18 mouse cellular contexts compared by ENCODE assay signal in the genomic region with DNA sequence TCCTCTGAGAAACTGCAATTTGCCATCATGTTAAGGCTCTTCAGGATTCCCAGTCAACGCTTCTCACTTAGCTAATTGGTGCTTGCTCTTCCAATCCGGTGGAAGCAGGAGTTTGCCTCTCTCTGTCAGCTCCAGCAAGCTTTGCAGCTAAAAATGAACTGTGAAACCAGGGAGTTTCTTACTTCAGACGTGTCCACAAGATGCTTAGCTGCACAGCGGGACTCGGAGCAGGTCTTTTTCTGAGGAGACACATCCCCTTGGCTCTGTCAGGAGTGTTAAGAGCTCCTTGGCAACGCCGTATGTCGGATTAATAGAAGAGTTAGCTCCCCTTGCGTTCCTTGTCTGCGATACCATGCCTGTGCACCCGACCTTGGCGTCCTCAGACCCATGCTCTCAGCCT. TPM values are rescaled to one million over a fixed set of nuclear protein-coding genes. Genes with fewer than 3 reads are reported as not detected.
A peak's percentile ranks its signal among the peaks of the same experiment; 100 is the strongest.
DNase-seq lines count a peak whose midpoint lies in the region; ATAC-seq and TF ChIP-seq lines count a peak whose summit lies in the region.
"Had no signal": no experiment of that assay in that cellular context is flagged by ENCODE, and none has a peak within 500 bp of the region (broad histone marks: within the 10 kb centered on the region; RNA-seq: fewer than 3 reads in every experiment).

No protein-coding gene starts in this region.

- H3K27ac ChIP-seq in heart, embryonic 13.5 days (replicated peaks), result no peak overlapping the region
- H3K27ac ChIP-seq in forebrain, embryonic 13.5 days, result peak overlapping the region; percentile 45
- H3K27ac ChIP-seq in midbrain, embryonic 10.5 days (replicated peaks), result peak overlapping the region; percentile 73
- H3K27ac ChIP-seq: embryonic facial prominence, embryonic 10.5 days; left cerebral cortex, adult 2 months; neural tube, embryonic 13.5 days had no signal

- no peak for ATAC-seq in heart, embryonic 13.5 days (ENCODE audit: extremely low read depth, insufficient number of reproducible peaks, low FRiP score, low TSS enrichment)
- ATAC-seq in forebrain, embryonic 13.5 days, result no peak
- ATAC-seq: inflammation-experienced regulatory T-cells, adult 6 months had no signal

- DNase-seq in heart, adult 8-10 months (ENCODE audit: low spot score), result no peak
- peak; percentile 31 for DNase-seq in midbrain, embryonic 10.5 days (ENCODE audit: low spot score)
- no peak for DNase-seq in neural tube, embryonic 10.5 days (ENCODE audit: extremely low spot score, low spot score)
- no peak for DNase-seq in Muller cell, postnatal 12 days (ENCODE audit: inconsistent ontology term)
- no peak for DNase-seq in T-cell, adult 2 months (ENCODE audit: low spot score)
- DNase-seq: cerebellum, postnatal 14 days; heart, adult 11 months; kidney, postnatal 14 days; thymus, postnatal 4 days had no signal

- H3K9me3 ChIP-seq in heart, embryonic 13.5 days, result no peaks in the 10 kb centered on the region
- no peaks in the 10 kb centered on the region for H3K9me3 ChIP-seq in E14TG2a.4 (ENCODE audit: low read length)
- H3K9me3 ChIP-seq in forebrain, embryonic 13.5 days (replicated peaks), result no peaks in the 10 kb centered on the region
- no peaks in the 10 kb centered on the region for H3K9me3 ChIP-seq in midbrain, embryonic 10.5 days (replicated peaks)
- H3K9me3 ChIP-seq: embryonic facial prominence, embryonic 10.5 days; megakaryocyte, embryonic 14.5 days; neural tube, embryonic 13.5 days had no signal

- H3K4me1 ChIP-seq in heart, embryonic 13.5 days, result peaks cover 2% of the 10 kb centered on the region
- peaks cover 15% of the 10 kb centered on the region for H3K4me1 ChIP-seq in E14TG2a.4 (replicated peaks; ENCODE audit: low read depth, low read length)
- peaks cover 81% of the 10 kb centered on the region for H3K4me1 ChIP-seq in forebrain, embryonic 13.5 days
- H3K4me1 ChIP-seq in midbrain, embryonic 10.5 days, result peaks cover 95% of the 10 kb centered on the region
- H3K4me1 ChIP-seq: megakaryocyte, embryonic 14.5 days had no signal

- 34% methylated on average over 12 of the region's 12 CpGs for WGBS in heart, embryonic 13.5 days
- WGBS in forebrain, embryonic 13.5 days, result 45% methylated on average over 12 of the region's 12 CpGs
- 41% methylated on average over 12 of the region's 12 CpGs for WGBS in midbrain, embryonic 10.5 days

- H3K4me3 ChIP-seq in heart, embryonic 13.5 days, result no peak overlapping the region
- peak overlapping the region; percentile 24 for H3K4me3 ChIP-seq in E14TG2a.4 (replicated peaks; ENCODE audit: low read length)
- H3K4me3 ChIP-seq in forebrain, embryonic 13.5 days, result no peak overlapping the region
- H3K4me3 ChIP-seq in midbrain, embryonic 10.5 days, result peak overlapping the region; percentile 16; the same call in 1 of the 2 replicates
- H3K4me3 ChIP-seq: embryonic facial prominence, embryonic 10.5 days; left cerebral cortex, adult 2 months; megakaryocyte, embryonic 14.5 days; neural tube, embryonic 13.5 days had no signal

- H3K4me2 ChIP-seq in heart, embryonic 13.5 days, result peak overlapping the region; percentile 49
- no peak overlapping the region for H3K4me2 ChIP-seq in forebrain, embryonic 13.5 days
- H3K4me2 ChIP-seq: neural tube, embryonic 13.5 days had no signal

- H3K9ac ChIP-seq in heart, embryonic 13.5 days, result 0 out of 2 replicates have a peak overlapping the region, but pooled peaks have one; percentile 33
- 0 out of 2 replicates have a peak overlapping the region, but pooled peaks have one; percentile 41 for H3K9ac ChIP-seq in forebrain, embryonic 13.5 days
- H3K9ac ChIP-seq: neural tube, embryonic 13.5 days had no signal

- H3K27me3 ChIP-seq in heart, embryonic 13.5 days (replicated peaks), result peaks cover 51% of the 10 kb centered on the region
- peaks cover 12% of the 10 kb centered on the region; the same call in 1 of the 2 replicates for H3K27me3 ChIP-seq in E14TG2a.4 (ENCODE audit: insufficient read depth, low read length)
- H3K27me3 ChIP-seq in forebrain, embryonic 13.5 days, result no peaks in the 10 kb centered on the region
- H3K27me3 ChIP-seq in midbrain, embryonic 10.5 days (ENCODE audit: low read depth, poor library complexity, severe bottlenecking), result no peaks in the 10 kb centered on the region
- H3K27me3 ChIP-seq: neural tube, embryonic 13.5 days had no signal

- TF ChIP-seq CTCF in E14TG2a.4 (conservative IDR thresholded peaks at IDR 0.05; ENCODE audit: low read length), result no peak

- H3K36me3 ChIP-seq in heart, embryonic 13.5 days, result no peaks in the 10 kb centered on the region
- H3K36me3 ChIP-seq in E14TG2a.4 (ENCODE audit: insufficient read depth, low read length), result no peaks in the 10 kb centered on the region
- no peaks in the 10 kb centered on the region for H3K36me3 ChIP-seq in forebrain, embryonic 13.5 days (ENCODE audit: poor library complexity, severe bottlenecking)
- H3K36me3 ChIP-seq in midbrain, embryonic 10.5 days, result peaks cover 12% of the 10 kb centered on the region; the same call in 1 of the 2 replicates
- H3K36me3 ChIP-seq: embryonic facial prominence, embryonic 10.5 days; neural tube, embryonic 13.5 days had no signal

RNA-seq across cellular contexts. Expression of gene Sema5b, which starts 29.7 kb away (rescaled TPM):
- 1.1 and 2.0 TPM in 2 replicates for polyA plus RNA-seq in heart, embryonic 13.5 days (2015; fragmentation: Nextera tagmentation; extraction: Ambion mirVana)
- 1 to 10 TPM; 1.6 to 3.1 (median 1.9) TPM for total RNA-seq in heart, adult 8-10 months (2022)
- polyA plus RNA-seq in forebrain, embryonic 13.5 days (2015; fragmentation: Nextera tagmentation; extraction: Ambion mirVana), result 40.8 and 41.7 TPM in 2 replicates
- 59.1 and 72.3 TPM in 2 replicates for polyA plus RNA-seq in midbrain, embryonic 10.5 days (2016; fragmentation: Nextera tagmentation; extraction: Ambion mirVana)
- polyA plus RNA-seq: C2C12; inflammation-experienced regulatory T-cells, adult 6 months had no signal

Comparison
In these comparisons a context has a peak if more than half of its experiments do, and no peak if none do; other contexts are left out.
1. H3K4me3 ChIP-seq: peak in E14TG2a.4 (single experiment) and midbrain, embryonic 10.5 days (single experiment); none in heart, embryonic 13.5 days (single experiment) and forebrain, embryonic 13.5 days (single experiment).
2. RNA of gene Sema5b, which starts 29.7 kb away (polyA plus RNA-seq): 59.1 to 72.3 TPM in midbrain, embryonic 10.5 days and 40.8 to 41.7 TPM in forebrain, embryonic 13.5 days; 1.1 to 2.0 TPM in heart, embryonic 13.5 days; every median in the first group is over 10 times any median in the second.